ENCODE assay signal across 10 mouse cellular contexts in the genomic region with DNA sequence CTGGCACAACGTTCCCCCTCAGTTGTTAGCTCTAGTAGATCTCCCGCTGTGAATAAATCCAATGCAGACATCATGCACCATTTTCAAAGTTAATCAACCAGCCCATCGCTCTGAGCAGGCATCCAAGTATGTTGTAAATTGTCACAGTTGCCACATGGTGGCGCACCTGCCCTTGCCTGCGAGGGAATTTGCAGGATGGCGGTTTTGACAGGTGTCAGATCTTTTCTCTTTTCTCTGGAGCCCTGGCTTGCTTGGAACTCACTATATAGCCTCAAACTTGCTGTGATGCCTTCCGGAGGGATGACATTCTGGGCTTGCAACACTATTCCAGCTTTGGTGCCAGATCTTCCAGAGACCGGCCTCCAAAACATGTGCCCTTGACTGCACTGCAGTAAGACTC. TPM values are rescaled to one million over a fixed set of nuclear protein-coding genes. Genes with fewer than 3 reads are reported as not detected.
A peak's percentile ranks its signal among the peaks of the same experiment; 100 is the strongest.
DNase-seq lines count a peak whose midpoint lies in the region; ATAC-seq lines count a peak whose summit lies in the region.
"Had no signal": no experiment of that assay in that cellular context is flagged by ENCODE, and none has a peak within 500 bp of the region (broad histone marks: within the 10 kb centered on the region; RNA-seq: fewer than 3 reads in every experiment).

No protein-coding gene starts in this region.

- no peak overlapping the region for H3K4me3 ChIP-seq in heart, embryonic 11.5 days (ENCODE audit: low read depth, low read length)
- H3K4me3 ChIP-seq in hindbrain, embryonic 16.5 days (ENCODE audit: low read length): no peak overlapping the region
- H3K4me3 ChIP-seq: embryonic facial prominence, embryonic 12.5 days; liver, embryonic 13.5 days had no signal

- H3K4me2 ChIP-seq in heart, embryonic 11.5 days: no peak overlapping the region
- peak overlapping the region; percentile 6; the same call in 1 of the 2 replicates for H3K4me2 ChIP-seq in hindbrain, embryonic 16.5 days (ENCODE audit: low read length)
- H3K4me2 ChIP-seq: embryonic facial prominence, embryonic 12.5 days; liver, embryonic 13.5 days had no signal

- no peak overlapping the region for H3K9ac ChIP-seq in heart, embryonic 11.5 days (ENCODE audit: low read depth, low read length)
- H3K9ac ChIP-seq in hindbrain, embryonic 16.5 days (ENCODE audit: low read depth, low read length): no peak overlapping the region
- H3K9ac ChIP-seq: embryonic facial prominence, embryonic 12.5 days; liver, embryonic 13.5 days had no signal

- no peaks in the 10 kb centered on the region for H3K9me3 ChIP-seq in heart, embryonic 11.5 days (replicated peaks; ENCODE audit: control insufficient read depth, low read length)
- H3K9me3 ChIP-seq in hindbrain, embryonic 16.5 days (ENCODE audit: control insufficient read depth, low read length): no peaks in the 10 kb centered on the region
- H3K9me3 ChIP-seq: embryonic facial prominence, embryonic 12.5 days; liver, embryonic 13.5 days had no signal

- H3K27ac ChIP-seq in heart, embryonic 11.5 days (ENCODE audit: low read depth, low read length): no peak overlapping the region
- no peak overlapping the region for H3K27ac ChIP-seq in hindbrain, embryonic 16.5 days (ENCODE audit: low read depth, low read length)
- H3K27ac ChIP-seq: embryonic facial prominence, embryonic 12.5 days; liver, embryonic 13.5 days had no signal

- no peaks in the 10 kb centered on the region for H3K36me3 ChIP-seq in heart, embryonic 11.5 days (ENCODE audit: control insufficient read depth, insufficient read depth, low read length)
- H3K36me3 ChIP-seq in hindbrain, embryonic 16.5 days (ENCODE audit: control insufficient read depth, insufficient read depth, low read length): no peaks in the 10 kb centered on the region
- H3K36me3 ChIP-seq: embryonic facial prominence, embryonic 12.5 days; liver, embryonic 13.5 days had no signal

- H3K4me1 ChIP-seq in heart, embryonic 11.5 days (ENCODE audit: control insufficient read depth, insufficient read depth, low read length): no peaks in the 10 kb centered on the region
- peaks cover 17% of the 10 kb centered on the region for H3K4me1 ChIP-seq in hindbrain, embryonic 16.5 days (ENCODE audit: control insufficient read depth, insufficient read depth, low read depth, low read length)
- H3K4me1 ChIP-seq: embryonic facial prominence, embryonic 12.5 days; liver, embryonic 13.5 days had no signal

- intact Hi-C loops in heart, postnatal 10 days (cut with DNase I): loop anchor here (2.0 kb wide), 1 partner anchor 53 kb away; no protein-coding TSS in a partner anchor

- ATAC-seq in heart, embryonic 11.5 days (replicated peaks; ENCODE audit: insufficient number of reproducible peaks, low FRiP score, low TSS enrichment): no peak
- ATAC-seq in hindbrain, embryonic 16.5 days: no peak

- 10% methylated on average over 8 of the region's 8 CpGs for WGBS in heart, embryonic 11.5 days (ENCODE audit: insufficient replicate concordance)
- WGBS in hindbrain, embryonic 16.5 days: 5% methylated on average over 8 of the region's 8 CpGs

- peak; percentile 38 to 69 for DNase-seq in heart, postnatal 10 days
- peak; percentile 38 for DNase-seq in urinary bladder, postnatal 14 days (ENCODE audit: low spot score)
- no peak for DNase-seq in urinary bladder, postnatal 10 days (ENCODE audit: low spot score)
- DNase-seq in cerebellum, adult 18-20 months: peak; percentile 74 to 87
- DNase-seq in lung, postnatal 4 days: peak; percentile 40 to 49
- peak; percentile 80 for DNase-seq in thymus, postnatal 4 days
- DNase-seq: liver, embryonic 13.5 days had no signal

- peaks cover 49% of the 10 kb centered on the region for H3K27me3 ChIP-seq in heart, embryonic 11.5 days (ENCODE audit: control insufficient read depth, insufficient read depth, low read length)
- H3K27me3 ChIP-seq in hindbrain, embryonic 16.5 days (replicated peaks; ENCODE audit: control insufficient read depth, insufficient read depth, low read length): peaks cover 5% of the 10 kb centered on the region; the same call in 1 of the 2 replicates

RNA-seq across cellular contexts. Expression of gene Polg, which starts 27.8 kb away (rescaled TPM):
- 10 to 100 TPM; 54.5 to 64.5 TPM for total RNA-seq in heart, postnatal 10 days (2021)
- 23.9 and 28.1 TPM in 2 replicates for polyA plus RNA-seq in heart, embryonic 11.5 days (2014; fragmentation: Nextera tagmentation; extraction: Ambion mirVana)
- polyA plus RNA-seq in hindbrain, embryonic 16.5 days (2015; fragmentation: Nextera tagmentation; extraction: Ambion mirVana): 24.2 and 26.4 TPM in 2 replicates
